In genomic region chr5:92908227-92908626, GRCm38 (mm10) we compare ENCODE assay signal across 24 mouse cellular contexts.
A peak's percentile ranks its signal among the peaks of the same experiment; 100 is the strongest.
DNase-seq lines count a peak whose midpoint lies in the region; ATAC-seq and TF ChIP-seq lines count a peak whose summit lies in the region.
"Had no signal": no experiment of that assay in that cellular context is flagged by ENCODE, and none has a peak within 500 bp of the region (broad histone marks: within the 10 kb centered on the region; RNA-seq: fewer than 3 reads in every experiment).

No protein-coding gene starts in this region.

- TF ChIP-seq CTCF in heart, adult 2 months (IDR thresholded peaks at IDR 0.05) = no peak
- no peak for TF ChIP-seq CTCF in intestine, postnatal 0 days (IDR thresholded peaks at IDR 0.05; ENCODE audit: low read depth)
- no peak for TF ChIP-seq CTCF in heart, postnatal 0 days (IDR thresholded peaks at IDR 0.05; ENCODE audit: low read depth)

- peaks cover 10% of the 10 kb centered on the region for H3K9me3 ChIP-seq in heart, embryonic 12.5 days (replicated peaks)
- H3K9me3 ChIP-seq in intestine, postnatal 0 days (ENCODE audit: control insufficient read depth) = no peaks in the 10 kb centered on the region
- peaks cover 5% of the 10 kb centered on the region; the same call in 1 of the 2 replicates for H3K9me3 ChIP-seq in intestine, embryonic 16.5 days (ENCODE audit: control insufficient read depth, low read length)
- no peaks in the 10 kb centered on the region; the same call in 1 of the 2 replicates for H3K9me3 ChIP-seq in heart, postnatal 0 days (replicated peaks; ENCODE audit: control insufficient read depth, low read length)
- H3K9me3 ChIP-seq: embryonic facial prominence, embryonic 15.5 days had no signal

- H3K9ac ChIP-seq in heart, adult 2 months (ENCODE audit: low read depth, low read length) = no peak overlapping the region
- no peak overlapping the region for H3K9ac ChIP-seq in heart, embryonic 12.5 days
- no peak overlapping the region for H3K9ac ChIP-seq in intestine, postnatal 0 days (ENCODE audit: low read depth, low read length)
- H3K9ac ChIP-seq in intestine, embryonic 16.5 days (ENCODE audit: low read depth, low read length) = no peak overlapping the region
- no peak overlapping the region for H3K9ac ChIP-seq in heart, postnatal 0 days (replicated peaks; ENCODE audit: low read depth, low read length)
- H3K9ac ChIP-seq: embryonic facial prominence, embryonic 12.5 days; embryonic facial prominence, embryonic 15.5 days; forebrain, postnatal 0 days; hindbrain, embryonic 12.5 days; hindbrain, embryonic 15.5 days had no signal

- DNase-seq in heart, adult 2 months = no peak
- DNase-seq in heart, postnatal 14 days = no peak
- no peak for DNase-seq in heart, adult 11 months
- peak; percentile 87 for DNase-seq in heart, postnatal 0 days (ENCODE audit: low spot score)
- DNase-seq in cerebellum, postnatal 25 days = no peak
- DNase-seq: adrenal gland, adult 8-10 months; adrenal gland, postnatal 25 days; cerebellum, adult 11-12 months; cerebellum, adult 8-10 months; cerebellum, postnatal 10 days; forebrain, postnatal 0 days; gastrocnemius, adult 2 months; gastrocnemius, postnatal 14 days; kidney, adult 18-20 months; kidney, adult 9 months had no signal

- no peak for TF ChIP-seq POLR2A in heart, adult 2 months (IDR thresholded peaks at IDR 0.05; ENCODE audit: insufficient read depth, low read depth, low read length)

- peaks cover 2% of the 10 kb centered on the region; the same call in 1 of the 2 replicates for H3K36me3 ChIP-seq in heart, adult 2 months (ENCODE audit: control insufficient read depth, insufficient read depth, low read length)
- peaks cover 30% of the 10 kb centered on the region for H3K36me3 ChIP-seq in heart, embryonic 12.5 days
- peaks cover 19% of the 10 kb centered on the region for H3K36me3 ChIP-seq in intestine, postnatal 0 days (ENCODE audit: control insufficient read depth, insufficient read depth)
- peaks cover 11% of the 10 kb centered on the region for H3K36me3 ChIP-seq in intestine, embryonic 16.5 days (ENCODE audit: control insufficient read depth, insufficient read depth, low read length)
- H3K36me3 ChIP-seq in heart, postnatal 0 days (replicated peaks; ENCODE audit: control insufficient read depth, insufficient read depth, low read length) = 0 out of 2 replicates have a peak, but pooled peaks cover 6% of the 10 kb centered on the region
- H3K36me3 ChIP-seq: embryonic facial prominence, embryonic 12.5 days; embryonic facial prominence, embryonic 15.5 days; hindbrain, embryonic 12.5 days; hindbrain, embryonic 15.5 days had no signal

- no peak overlapping the region for H3K4me3 ChIP-seq in heart, adult 2 months
- H3K4me3 ChIP-seq in heart, embryonic 12.5 days = no peak overlapping the region
- H3K4me3 ChIP-seq in intestine, postnatal 0 days (ENCODE audit: low read depth, low read length) = no peak overlapping the region
- H3K4me3 ChIP-seq in intestine, embryonic 16.5 days (ENCODE audit: low read length) = no peak overlapping the region
- no peak overlapping the region for H3K4me3 ChIP-seq in heart, postnatal 0 days (ENCODE audit: low read depth, low read length)
- H3K4me3 ChIP-seq: embryonic facial prominence, embryonic 12.5 days; embryonic facial prominence, embryonic 15.5 days; gastrocnemius, adult 2 months; hindbrain, embryonic 12.5 days; hindbrain, embryonic 15.5 days had no signal

- TF ChIP-seq EP300 in heart, adult 2 months (IDR thresholded peaks at IDR 0.05; ENCODE audit: insufficient read depth, low read depth, low read length) = no peak
- no peak for TF ChIP-seq EP300 in heart, postnatal 0 days (IDR thresholded peaks at IDR 0.05; ENCODE audit: low read depth)

- peak; percentile 59; the same call in 1 of the 2 replicates for ATAC-seq in heart, embryonic 12.5 days (ENCODE audit: insufficient number of reproducible peaks, low FRiP score)
- no peak for ATAC-seq in intestine, postnatal 0 days
- ATAC-seq in intestine, embryonic 16.5 days = no peak
- peak; percentile 83 for ATAC-seq in heart, postnatal 0 days (ENCODE audit: insufficient read depth, low read depth)
- ATAC-seq: activated CD4-positive, CD25-positive, alpha-beta regulatory T cell, adult 4 months; forebrain, embryonic 14.5 days; forebrain, postnatal 0 days had no signal

- peaks cover 5% of the 10 kb centered on the region for H3K4me1 ChIP-seq in heart, adult 2 months (ENCODE audit: control insufficient read depth, insufficient read depth, low read length)
- H3K4me1 ChIP-seq in heart, embryonic 12.5 days (replicated peaks) = peaks cover 74% of the 10 kb centered on the region
- H3K4me1 ChIP-seq in intestine, postnatal 0 days (replicated peaks; ENCODE audit: control insufficient read depth, insufficient read depth, low read length) = no peaks in the 10 kb centered on the region; the same call in 1 of the 2 replicates
- H3K4me1 ChIP-seq in intestine, embryonic 16.5 days (ENCODE audit: control insufficient read depth, insufficient read depth, low read length) = peaks cover 36% of the 10 kb centered on the region
- peaks cover 29% of the 10 kb centered on the region for H3K4me1 ChIP-seq in heart, postnatal 0 days (ENCODE audit: control insufficient read depth, insufficient read depth)

- no peaks in the 10 kb centered on the region for H3K27me3 ChIP-seq in heart, adult 2 months (ENCODE audit: control insufficient read depth, insufficient read depth, low read length)
- H3K27me3 ChIP-seq in heart, embryonic 12.5 days (replicated peaks) = no peaks in the 10 kb centered on the region
- no peaks in the 10 kb centered on the region for H3K27me3 ChIP-seq in intestine, postnatal 0 days (replicated peaks; ENCODE audit: control insufficient read depth, insufficient read depth, low read length)
- no peaks in the 10 kb centered on the region for H3K27me3 ChIP-seq in intestine, embryonic 16.5 days (replicated peaks; ENCODE audit: control insufficient read depth, insufficient read depth, low read length)
- H3K27me3 ChIP-seq in heart, postnatal 0 days (ENCODE audit: control insufficient read depth, insufficient read depth, low read length) = no peaks in the 10 kb centered on the region
- H3K27me3 ChIP-seq: embryonic facial prominence, embryonic 12.5 days; embryonic facial prominence, embryonic 15.5 days; hindbrain, embryonic 12.5 days; hindbrain, embryonic 15.5 days had no signal

- peak overlapping the region; percentile 35; the same call in 1 of the 2 replicates for H3K4me2 ChIP-seq in heart, embryonic 12.5 days
- H3K4me2 ChIP-seq in intestine, postnatal 0 days (replicated peaks; ENCODE audit: low read depth) = no peak overlapping the region
- no peak overlapping the region for H3K4me2 ChIP-seq in intestine, embryonic 16.5 days (ENCODE audit: low read depth, low read length)
- no peak overlapping the region for H3K4me2 ChIP-seq in heart, postnatal 0 days (ENCODE audit: low read depth, low read length)
- H3K4me2 ChIP-seq: embryonic facial prominence, embryonic 12.5 days; embryonic facial prominence, embryonic 15.5 days; hindbrain, embryonic 12.5 days; hindbrain, embryonic 15.5 days had no signal

- no peaks in the 10 kb centered on the region for H3K79me2 ChIP-seq in heart, adult 2 months (replicated peaks; ENCODE audit: control insufficient read depth, insufficient read depth, low read length)

- peak overlapping the region; percentile 72 for H3K27ac ChIP-seq in heart, adult 2 months
- H3K27ac ChIP-seq in heart, embryonic 12.5 days (ENCODE audit: poor library complexity, severe bottlenecking) = peak overlapping the region; percentile 93
- peak overlapping the region; percentile 42; the same call in 1 of the 2 replicates for H3K27ac ChIP-seq in intestine, postnatal 0 days (ENCODE audit: low read depth, low read length)
- no peak overlapping the region for H3K27ac ChIP-seq in intestine, embryonic 16.5 days (ENCODE audit: low read length)
- H3K27ac ChIP-seq in heart, postnatal 0 days (ENCODE audit: low read depth) = peak overlapping the region; percentile 89
- H3K27ac ChIP-seq: embryonic facial prominence, embryonic 12.5 days; embryonic facial prominence, embryonic 15.5 days; gastrocnemius, adult 2 months; hindbrain, embryonic 12.5 days; hindbrain, embryonic 15.5 days had no signal

- intact Hi-C loops in heart, adult 2 months (cut with DNase I) = loop anchor here (2.0 kb wide), 1 partner anchor 15 kb away; no protein-coding TSS in a partner anchor
- intact Hi-C loops in heart, postnatal 14 days (cut with DNase I) = loop anchor here (5.0 kb wide), 1 partner anchor 44 kb away; no protein-coding TSS in a partner anchor

- WGBS in heart, adult 2 months = 27% methylated on average over 4 of the region's 4 CpGs
- 24% methylated on average over 4 of the region's 4 CpGs for WGBS in heart, embryonic 12.5 days
- WGBS in intestine, postnatal 0 days = 79% methylated on average over 4 of the region's 4 CpGs
- 82% methylated on average over 4 of the region's 4 CpGs for WGBS in intestine, embryonic 16.5 days
- WGBS in heart, postnatal 0 days = 12% methylated on average over 4 of the region's 4 CpGs

Comparison
In these comparisons a context has a peak if more than half of its experiments do, and no peak if none do; other contexts are left out.
1. ATAC-seq: peak in heart, embryonic 12.5 days (single experiment) and heart, postnatal 0 days (single experiment); none in intestine, postnatal 0 days (single experiment) and intestine, embryonic 16.5 days (single experiment).